Mouse (Mus musculus): ENCODE results near the gene Klhdc1.

Klhdc1 gene

GRCm38 (mm10) chr12:69240876-69241275 lies at the start of gene Klhdc1:
Gene Klhdc1, plus strand, starts transcription at chr12:69241176.
- no peak for DNase-seq (ENCODE audit: low spot score in 2 of 2)

- no peak for DNase-seq (ENCODE audit: low spot score in 2 of 2)
These were observed 49.6 kb upstream of the Klhdc1 start for GRCm38 (mm10) chr12:69191396-69191795.

- no peak for DNase-seq (ENCODE audit: low spot score in 2 of 2)
These were observed 48.3 kb upstream of the Klhdc1 start for GRCm38 (mm10) chr12:69192637-69193036.

GRCm38 (mm10) chr12:69196444-69197377 lies 44.3 kb upstream of the Klhdc1 start, which contains the start of gene Gm49383:
Gene Gm49383, minus strand, starts transcription at chr12:69197104.
- peak; percentile 26 to 70 for DNase-seq (ENCODE audit: low spot score in 2 of 2)

GRCm38 (mm10) chr12:69197378-69198163 lies 43.4 kb upstream of the Klhdc1 start:
- DNase-seq (ENCODE audit: low spot score in 2 of 2) = peak in 1 of 2 experiments; percentile 64

- DNase-seq (ENCODE audit: low spot score in 2 of 2) = peak; percentile 31 to 61
These were observed 42.8 kb upstream of the Klhdc1 start, which contains the start of gene Dnaaf2 for GRCm38 (mm10) chr12:69198164-69198535. Gene Dnaaf2, minus strand, starts transcription at chr12:69198429.

- DNase-seq (ENCODE audit: low spot score in 2 of 2) = no peak
These were observed 42.0 kb upstream of the Klhdc1 start for GRCm38 (mm10) chr12:69198985-69199384.

GRCm38 (mm10) chr12:69204052-69204833 lies 36.7 kb upstream of the Klhdc1 start, which contains the start of gene Gm49384:
Gene Gm49384, minus strand, starts transcription at chr12:69204267.
- no peak for DNase-seq (ENCODE audit: low spot score in 2 of 2)

GRCm38 (mm10) chr12:69207396-69207795 lies 33.6 kb upstream of the Klhdc1 start:
- no peak for DNase-seq (ENCODE audit: low spot score in 2 of 2)

- DNase-seq (ENCODE audit: low spot score in 2 of 2) = no peak
These were observed 33.0 kb upstream of the Klhdc1 start for GRCm38 (mm10) chr12:69207926-69208325.

GRCm38 (mm10) chr12:69208520-69208919 lies 32.5 kb upstream of the Klhdc1 start:
- DNase-seq (ENCODE audit: low spot score in 2 of 2) = no peak

GRCm38 (mm10) chr12:69210056-69210979 lies 30.7 kb upstream of the Klhdc1 start:
- DNase-seq (ENCODE audit: low spot score in 2 of 2) = no peak

- no peak for DNase-seq (ENCODE audit: low spot score in 2 of 2)
These were observed 29.9 kb upstream of the Klhdc1 start for GRCm38 (mm10) chr12:69211057-69211456.

- DNase-seq (ENCODE audit: low spot score in 2 of 2) = no peak
These were observed 27.7 kb upstream of the Klhdc1 start for GRCm38 (mm10) chr12:69213186-69213777.

- DNase-seq (ENCODE audit: low spot score in 2 of 2) = no peak
These were observed 26.6 kb upstream of the Klhdc1 start for GRCm38 (mm10) chr12:69214393-69214792.

GRCm38 (mm10) chr12:69215000-69215785 lies 25.8 kb upstream of the Klhdc1 start:
- no peak for DNase-seq (ENCODE audit: low spot score in 2 of 2)

- no peak for DNase-seq (ENCODE audit: low spot score in 2 of 2)
These were observed 24.4 kb upstream of the Klhdc1 start for GRCm38 (mm10) chr12:69216587-69216986.

- no peak for DNase-seq (ENCODE audit: low spot score in 2 of 2)
These were observed 20.2 kb upstream of the Klhdc1 start for GRCm38 (mm10) chr12:69220613-69221277.
